Mouse (Mus musculus) urinary bladder, postnatal 14 days (tissue): Measurements from ENCODE around the gene Zfp169.

Experiments used
- DNase-seq: peaks from one replicate; pipeline ENCODE4 v3.0.0; 2021; ENCODE audit warnings: low spot score

Gene Zfp169

DNA sequence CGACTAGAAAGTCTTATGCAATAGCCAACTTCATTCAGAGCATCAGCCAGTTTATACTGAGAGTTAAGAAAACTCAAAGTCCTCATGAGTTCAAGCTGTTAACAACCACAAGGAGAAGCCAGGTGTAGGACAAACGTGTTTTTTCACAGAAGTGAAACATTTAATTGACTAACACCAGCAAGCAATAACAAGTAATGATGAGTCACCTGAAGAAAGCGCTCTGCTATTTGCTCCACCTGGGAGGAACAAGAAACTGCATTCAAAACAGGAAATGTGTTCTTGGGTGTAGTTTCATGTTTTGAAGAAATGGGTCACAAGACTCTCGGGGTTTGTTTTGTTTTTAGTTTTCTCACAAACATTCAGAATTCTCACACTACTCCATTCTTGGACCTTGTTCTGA, 2.6 kb upstream of the Zfp169 start:
- DNase-seq = no peak

DNA sequence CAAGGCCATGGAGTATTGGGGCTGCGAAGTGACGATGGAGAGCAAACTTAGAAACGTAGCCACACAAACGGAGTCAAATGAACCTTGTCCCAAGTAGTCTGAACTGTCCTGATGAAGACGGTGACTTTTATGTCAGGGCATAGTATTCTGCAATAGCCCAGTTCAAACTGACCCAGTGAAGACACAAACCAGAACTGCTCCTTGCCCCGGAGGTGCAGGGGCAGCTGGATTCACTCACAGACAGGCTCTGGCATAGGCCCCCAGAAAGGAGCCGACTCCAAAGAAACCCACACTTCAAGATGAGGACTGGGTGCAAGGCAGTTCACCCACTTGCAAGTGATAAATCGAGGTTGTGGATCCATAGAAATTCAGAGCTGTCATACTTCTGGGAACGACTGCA, 4.6 kb downstream of the Zfp169 start:
- no peak for DNase-seq

GRCm38 (mm10) chr13:48502422-48502821, 10.8 kb downstream of the Zfp169 start:
- no peak for DNase-seq

- DNase-seq = peak; percentile 65
Measured at GRCm38 (mm10) chr13:48498676-48499075, 14.6 kb downstream of the Zfp169 start.

GRCm38 (mm10) chr13:48497693-48498221, 15.5 kb downstream of the Zfp169 start:
- peak; percentile 57 for DNase-seq

- no peak for DNase-seq
Measured at GRCm38 (mm10) chr13:48493183-48493582, 20.1 kb downstream of the Zfp169 start.

DNA sequence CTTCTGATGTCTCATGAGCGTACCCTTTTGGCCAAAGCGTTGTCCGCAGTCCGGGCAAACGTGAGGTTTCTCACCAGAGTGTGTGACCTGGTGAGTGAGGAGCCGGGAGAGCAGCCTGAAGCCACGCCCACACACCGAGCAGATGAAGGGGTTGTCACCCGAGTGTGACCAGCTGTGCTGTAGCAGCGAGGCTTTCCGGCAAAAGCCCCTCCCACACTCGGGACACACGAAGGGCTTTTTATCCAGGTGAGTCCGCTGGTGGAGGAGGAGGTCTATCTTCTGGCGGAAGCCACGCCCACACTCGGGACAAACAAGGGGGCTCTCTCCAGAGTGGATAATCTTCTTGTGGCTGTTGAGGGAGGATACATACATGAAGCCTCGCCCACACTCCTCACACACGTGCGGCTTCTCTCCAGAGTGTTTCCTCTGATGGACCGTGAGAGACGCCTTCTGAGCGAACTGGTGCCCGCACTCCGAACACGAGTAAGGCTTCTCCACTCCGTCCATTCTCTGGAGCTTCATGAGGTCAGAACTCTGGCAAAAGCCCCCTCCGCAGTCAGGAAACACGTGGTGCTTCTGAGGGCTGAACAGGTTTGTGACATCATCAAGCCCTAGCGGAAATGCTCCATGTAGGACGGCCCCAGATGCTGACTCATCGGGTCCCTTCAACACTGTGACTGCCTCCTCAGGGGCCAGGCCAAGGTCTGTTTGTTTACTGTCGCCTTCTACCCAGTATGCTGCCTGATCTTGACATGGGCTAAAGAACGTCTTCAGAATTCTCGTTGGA, 22.7 kb downstream of the Zfp169 start:
- DNase-seq = no peak

- DNase-seq = no peak
Measured at GRCm38 (mm10) chr13:48483606-48484005, 29.6 kb downstream of the Zfp169 start.

- no peak for DNase-seq
Measured at GRCm38 (mm10) chr13:48468656-48469180, 44.5 kb downstream of the Zfp169 start.

- no peak for DNase-seq
Measured at GRCm38 (mm10) chr13:48466186-48466585, 47.1 kb downstream of the Zfp169 start.

- peak; percentile 58 for DNase-seq
Measured at GRCm38 (mm10) chr13:48464170-48464569, 49.1 kb downstream of the Zfp169 start.

DNA sequence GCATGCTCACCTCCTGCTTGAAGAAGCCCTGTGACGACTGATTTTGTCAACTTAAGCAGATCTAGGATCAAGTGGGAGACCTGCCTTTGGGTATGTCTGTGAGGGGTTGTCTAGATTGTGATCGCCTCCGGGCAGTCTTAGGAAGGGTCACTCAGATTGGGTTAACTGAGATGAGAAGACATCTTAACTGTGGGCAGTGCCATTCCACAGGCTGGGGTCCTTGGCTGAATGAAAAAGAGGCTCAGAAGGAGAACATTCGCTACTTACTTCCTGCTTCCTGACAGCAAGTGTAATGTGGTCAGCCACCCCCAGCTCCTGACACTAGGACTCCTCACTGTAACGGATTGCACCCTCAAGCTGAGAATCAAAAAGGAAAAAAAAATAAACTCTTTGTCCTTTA, 54.0 kb downstream of the Zfp169 start:
- no peak for DNase-seq

DNA sequence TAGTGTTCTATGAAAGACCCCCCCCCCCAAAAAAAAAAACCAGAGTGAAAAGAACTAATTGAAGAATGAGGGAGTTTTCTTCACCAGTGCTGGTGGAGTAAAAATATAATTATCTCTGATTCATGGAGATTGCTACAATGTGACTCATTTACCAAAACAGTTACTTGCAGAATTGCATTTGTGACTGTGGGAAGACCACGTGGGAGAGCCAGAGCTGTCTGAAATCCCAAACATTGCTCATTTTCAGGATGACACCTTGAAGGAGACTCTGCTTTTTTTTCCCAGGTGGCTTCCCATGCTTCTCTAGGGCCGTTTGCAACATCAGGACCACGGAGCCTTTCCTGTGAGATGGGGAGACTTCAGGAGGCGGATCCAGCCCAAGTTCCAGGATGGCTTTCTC, 65.1 kb downstream of the Zfp169 start:
- DNase-seq = no peak

- DNase-seq = no peak
Measured at GRCm38 (mm10) chr13:48443996-48444395, 69.3 kb downstream of the Zfp169 start.

- DNase-seq = no peak
Measured at GRCm38 (mm10) chr13:48438321-48438720, 74.9 kb downstream of the Zfp169 start.
